Mouse (Mus musculus): ENCODE results near the gene Upp2. TPM values are rescaled to one million over a fixed set of nuclear protein-coding genes. Genes with fewer than 3 reads are reported as not detected.

The Upp2 gene
- polyA plus RNA-seq, 3 experiments from 2014 or later = 0.15 TPM; not detected in 2

DNA sequence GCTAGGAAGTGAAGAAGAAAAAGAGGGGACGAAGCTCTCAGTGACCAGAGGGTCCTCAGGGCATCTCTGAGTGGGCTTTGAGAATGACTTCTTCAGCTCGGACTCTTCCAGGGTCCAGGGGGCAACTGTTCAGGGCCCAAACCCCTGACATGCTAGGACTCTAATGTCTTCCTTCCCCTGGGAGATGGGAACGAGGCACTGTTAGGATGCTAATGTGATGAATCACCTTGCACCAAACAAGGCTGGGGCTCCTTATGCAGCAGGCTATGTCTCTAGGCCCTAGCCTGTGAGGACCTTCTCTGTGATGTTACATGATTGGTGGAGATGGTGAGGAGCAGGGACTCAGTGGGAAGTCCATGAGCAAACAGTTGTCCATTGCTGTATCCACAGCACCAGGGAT, 114.3 kb downstream of the Upp2 start:
- ATAC-seq = no peak

DNA sequence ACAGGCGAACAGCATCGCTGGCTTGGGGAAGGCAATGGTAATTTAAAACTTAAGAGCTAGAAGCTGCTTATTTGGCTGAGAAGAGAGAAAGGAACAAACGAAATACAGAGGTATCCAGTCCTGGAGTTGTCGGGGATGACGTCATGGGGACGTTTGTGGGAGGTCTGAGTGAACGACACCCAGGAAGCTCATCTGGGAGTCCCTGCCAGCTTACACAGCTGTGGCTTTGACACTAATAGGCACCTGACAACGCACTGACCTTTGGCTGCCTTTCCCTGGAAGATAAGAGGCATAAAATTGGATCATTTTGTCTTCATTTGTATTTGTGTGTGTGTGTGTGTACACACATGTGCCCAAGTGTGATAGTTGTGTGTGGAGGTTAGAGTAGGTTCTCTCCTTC, 130.4 kb downstream of the Upp2 start:
- no peak for ATAC-seq

DNA sequence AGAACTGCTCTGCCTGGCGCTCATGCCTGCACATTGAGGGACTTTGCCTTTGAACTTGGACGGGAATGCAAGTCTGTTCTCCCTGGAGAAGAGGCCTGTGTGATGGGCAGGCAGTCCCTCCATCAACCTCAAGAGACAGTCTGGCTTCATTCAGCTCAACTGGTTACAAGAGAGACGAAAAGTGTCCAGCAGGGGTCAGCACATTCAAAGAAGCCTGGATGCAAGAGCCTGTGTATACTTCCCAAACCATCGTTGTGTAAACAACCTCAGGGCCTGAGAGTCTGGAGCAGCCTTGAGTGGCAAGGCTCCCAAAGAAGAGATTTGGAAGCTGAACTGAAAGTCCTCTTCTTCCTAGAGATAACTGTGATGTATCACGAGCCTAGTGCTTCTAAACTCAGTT, 132.8 kb downstream of the Upp2 start:
- no peak for ATAC-seq

DNA sequence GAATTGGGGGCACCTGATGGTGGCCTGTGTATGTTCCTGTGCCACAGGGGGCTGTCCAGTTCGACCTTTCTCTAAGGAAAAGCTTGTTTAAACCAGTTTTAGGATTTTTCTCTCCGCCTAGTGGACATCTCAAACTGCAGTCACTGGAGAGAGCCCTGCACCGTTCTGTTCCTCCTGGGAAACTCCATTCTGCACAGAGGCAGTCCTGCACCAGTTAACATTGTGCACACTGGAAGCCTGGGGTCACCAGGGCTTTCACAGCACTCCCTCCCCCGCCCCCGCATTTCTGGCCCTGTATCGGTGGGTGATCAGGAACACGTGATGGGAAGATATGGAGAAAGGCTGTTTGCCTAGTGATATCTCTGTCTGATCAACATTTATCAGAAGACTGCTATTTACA, 133.3 kb downstream of the Upp2 start:
- no peak for ATAC-seq

DNA sequence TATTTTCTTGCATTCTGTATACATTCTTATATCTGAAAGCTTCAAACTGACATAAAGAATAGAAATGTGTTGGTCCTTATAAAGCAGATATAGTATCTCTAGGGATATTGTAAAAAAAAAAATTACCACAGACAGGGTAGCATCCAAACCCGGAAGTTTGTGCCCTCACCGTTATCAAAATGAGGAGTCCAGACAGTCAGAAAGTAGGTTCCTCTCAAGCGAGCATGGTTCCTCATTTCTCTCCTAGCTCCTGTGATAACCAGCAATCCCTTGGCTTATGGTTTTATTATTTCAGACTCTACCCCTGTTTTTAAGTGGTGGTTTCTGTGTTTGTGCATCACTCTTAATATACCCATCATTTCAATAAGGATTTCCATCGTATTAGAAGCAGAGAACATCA, 134.5 kb downstream of the Upp2 start:
- no peak for ATAC-seq

DNA sequence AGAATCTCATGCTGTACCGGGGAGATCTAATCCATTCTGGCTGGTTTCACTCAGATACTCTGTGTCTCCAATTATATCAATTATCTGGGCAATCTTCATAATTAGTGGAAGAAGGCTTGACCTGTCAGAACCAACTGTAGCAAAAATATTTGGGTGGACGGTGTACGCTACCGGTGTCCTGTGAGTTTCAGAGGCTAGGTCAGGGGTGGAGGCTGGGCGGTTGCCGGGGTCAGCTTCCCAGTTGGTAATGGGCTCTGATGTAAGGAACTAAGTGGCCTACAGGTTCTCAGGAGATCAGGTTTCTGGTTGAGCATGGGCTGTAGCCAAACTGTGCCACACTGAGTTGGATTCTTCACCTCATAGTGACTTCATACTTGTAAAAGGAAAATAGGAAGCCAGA, 136.1 kb downstream of the Upp2 start:
- ATAC-seq = no peak

DNA sequence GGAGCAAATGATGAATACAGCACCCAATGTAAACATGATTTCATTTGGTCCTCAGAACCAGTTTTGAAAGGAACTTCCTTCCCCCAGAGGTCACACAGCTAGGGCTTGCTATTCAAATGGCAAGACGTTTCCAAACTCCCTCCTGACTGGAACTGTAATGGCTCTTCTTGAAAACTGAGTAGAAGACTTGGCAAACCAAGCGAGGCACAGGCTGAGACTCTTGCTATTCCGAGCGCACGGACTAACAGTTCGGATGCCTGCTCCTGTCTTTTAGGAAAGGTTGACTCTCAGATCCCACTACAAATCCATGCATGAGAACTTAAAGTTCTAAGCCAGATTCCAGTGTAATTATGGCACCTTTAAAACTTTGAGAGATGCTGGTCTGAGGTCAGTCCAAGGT, 136.5 kb downstream of the Upp2 start:
- ATAC-seq = no peak

DNA sequence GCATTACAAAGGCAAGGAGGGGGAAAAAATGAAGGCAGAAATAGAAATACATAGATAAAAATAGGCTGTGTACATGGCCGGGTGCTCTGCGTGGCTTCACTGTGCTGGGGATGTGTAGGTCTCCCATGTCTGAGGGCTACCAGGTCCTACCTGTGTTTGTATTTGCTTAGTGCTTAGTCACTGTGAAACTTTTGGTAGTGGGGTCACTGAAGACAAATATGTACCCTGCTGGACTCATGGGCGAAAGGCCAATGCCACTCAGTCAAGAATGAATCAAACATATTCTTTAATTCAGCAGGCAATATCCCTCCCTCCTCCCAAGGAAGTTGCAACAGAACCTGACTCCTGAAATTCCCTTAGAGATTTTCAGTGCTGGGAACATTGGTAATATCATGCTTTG, 137.5 kb downstream of the Upp2 start:
- ATAC-seq = no peak

DNA sequence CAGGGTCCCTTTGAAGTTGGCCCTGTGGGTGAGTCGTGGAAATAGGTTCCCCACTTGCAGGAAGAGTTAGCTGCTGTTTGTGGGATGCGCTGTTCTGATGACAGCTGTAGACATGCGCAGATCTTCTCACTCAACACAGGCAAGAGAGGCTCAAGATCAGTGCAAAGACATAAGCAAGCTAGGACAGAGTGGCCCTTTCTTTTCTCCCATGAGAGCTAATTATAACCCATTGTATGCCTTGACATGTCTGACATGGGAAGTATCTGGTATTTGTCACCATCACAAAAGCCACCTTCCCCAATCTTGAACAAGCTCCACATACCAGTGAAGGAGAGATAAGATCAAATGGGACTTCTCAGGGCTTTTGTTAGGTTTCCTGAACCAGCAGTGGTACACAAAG, 140.6 kb downstream of the Upp2 start:
- no peak for ATAC-seq

DNA sequence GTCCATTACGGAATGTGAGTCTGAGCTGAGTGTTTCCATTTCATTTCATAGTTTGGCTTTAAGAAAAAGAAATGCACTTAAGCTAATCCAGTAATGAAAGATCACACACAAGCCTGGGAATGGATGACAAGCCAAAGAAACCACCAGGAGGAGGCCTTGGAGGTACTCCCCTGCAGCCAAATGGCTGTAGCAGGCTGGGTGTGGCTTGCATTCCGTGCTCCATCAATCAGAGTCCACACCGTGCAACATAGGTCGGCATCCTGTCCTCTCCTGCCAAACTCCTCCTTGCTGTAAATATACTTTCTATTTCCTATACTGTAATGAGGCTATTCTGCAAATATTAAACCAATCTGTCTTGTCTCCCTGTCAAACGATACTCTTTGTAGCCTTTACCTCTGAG, 143.1 kb downstream of the Upp2 start:
- ATAC-seq = no peak

DNA sequence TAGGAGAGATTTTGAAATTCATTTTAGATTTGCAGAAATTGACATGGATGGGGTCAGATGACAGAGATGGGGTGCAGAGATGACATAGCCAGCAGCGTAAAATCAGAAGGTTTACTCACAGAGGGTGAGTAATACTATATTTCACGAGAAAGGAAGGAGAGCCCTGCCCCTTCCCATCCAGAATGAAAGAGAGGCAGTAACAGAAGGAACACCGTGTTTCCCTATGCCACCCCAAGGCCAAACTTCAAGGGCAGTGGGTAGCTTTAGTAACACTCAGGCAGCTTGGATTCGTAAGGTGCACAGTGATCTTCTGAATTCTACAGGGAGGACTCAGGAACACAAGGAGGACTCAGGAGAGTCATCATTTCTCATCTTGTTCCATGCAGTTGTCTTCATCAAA, 144.0 kb downstream of the Upp2 start:
- no peak for ATAC-seq

DNA sequence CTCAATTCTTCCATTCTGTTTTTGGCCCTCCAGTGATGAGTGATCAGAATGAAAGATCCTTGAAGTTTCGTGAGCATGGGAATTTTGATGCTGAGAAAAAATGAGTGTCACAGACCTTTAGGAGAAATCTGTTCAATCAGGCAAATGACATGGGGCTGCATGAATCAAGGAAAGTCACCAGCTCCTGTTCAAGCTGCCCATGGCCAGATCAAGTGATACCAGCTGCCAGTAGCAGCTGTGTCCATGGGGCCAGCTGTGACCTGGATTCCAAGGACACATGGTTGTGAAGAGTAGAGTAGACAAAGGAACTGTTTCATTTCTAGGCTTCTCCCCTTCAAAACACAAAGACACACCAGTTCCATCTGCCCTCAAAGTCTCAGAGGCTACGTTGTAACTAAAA, 144.4 kb downstream of the Upp2 start:
- no peak for ATAC-seq

DNA sequence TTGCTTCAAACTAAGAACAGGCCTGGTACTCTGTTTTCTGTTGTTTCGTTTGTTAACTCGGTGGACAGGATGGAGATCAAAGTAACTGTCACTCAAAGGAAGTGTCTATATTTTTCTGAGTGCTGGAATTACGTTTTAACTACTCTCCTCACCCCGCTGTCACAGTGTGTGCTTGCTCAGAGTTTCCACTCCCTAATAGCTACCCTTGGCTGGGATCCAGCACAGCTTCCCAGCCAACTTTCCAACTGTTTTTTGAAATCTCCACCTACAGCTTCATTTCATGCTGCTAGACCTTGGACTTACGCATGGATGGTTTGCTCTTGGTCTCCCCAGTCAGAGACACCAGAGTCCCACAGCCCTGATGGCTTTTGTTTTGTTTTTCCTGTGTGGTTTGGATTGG, 144.8 kb downstream of the Upp2 start:
- no peak for ATAC-seq

DNA sequence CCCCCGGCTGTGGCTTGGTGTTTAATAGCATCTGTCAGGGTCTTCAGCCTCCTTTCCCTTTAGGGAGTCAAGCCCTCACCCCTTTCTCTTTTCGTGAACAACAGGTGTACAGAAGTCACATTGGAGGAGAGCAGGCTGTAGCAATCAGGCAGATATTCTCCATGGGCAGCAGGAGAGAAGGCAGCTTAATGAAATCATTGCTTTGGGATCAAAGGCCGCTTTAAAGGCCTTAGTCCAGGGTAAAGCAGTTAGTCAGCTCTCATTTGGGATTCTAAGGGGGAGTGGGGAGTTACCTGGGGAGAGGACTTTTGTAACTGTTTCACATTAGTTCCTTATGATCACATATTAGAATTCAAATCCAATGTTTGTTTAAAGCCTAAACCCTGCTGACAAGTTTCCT, 150.8 kb downstream of the Upp2 start:
- no peak for ATAC-seq

DNA sequence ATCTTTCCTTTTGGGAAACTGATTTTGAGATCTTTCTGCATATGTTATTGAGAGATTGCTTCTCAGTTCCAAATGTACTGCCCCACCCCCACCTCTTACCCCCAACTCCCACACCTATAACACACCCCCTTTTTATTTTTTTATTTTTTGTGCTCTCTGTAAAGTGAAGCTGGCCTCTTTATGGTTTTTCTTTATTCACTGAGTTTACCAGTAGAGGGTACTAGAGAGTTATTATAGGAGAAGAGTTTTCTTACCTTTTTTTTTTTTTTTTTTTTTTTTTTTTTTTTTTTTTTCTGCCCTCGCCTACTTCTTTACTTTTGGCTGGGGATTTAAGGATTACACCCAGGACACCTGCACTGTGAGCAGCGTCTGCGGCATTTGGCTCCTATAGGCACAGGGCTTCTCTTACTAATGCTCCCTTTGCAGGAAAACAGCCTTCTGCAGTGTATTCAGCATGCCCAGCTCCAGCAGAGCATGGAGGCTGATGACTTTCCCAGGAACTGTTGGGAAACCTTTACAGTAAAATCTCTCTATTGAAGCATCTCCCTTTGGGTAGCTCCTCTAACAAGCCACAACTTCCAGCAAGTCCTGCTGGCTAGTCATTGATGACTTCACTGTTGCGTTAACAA, 170.2 kb downstream of the Upp2 start:
- ATAC-seq = no peak

DNA sequence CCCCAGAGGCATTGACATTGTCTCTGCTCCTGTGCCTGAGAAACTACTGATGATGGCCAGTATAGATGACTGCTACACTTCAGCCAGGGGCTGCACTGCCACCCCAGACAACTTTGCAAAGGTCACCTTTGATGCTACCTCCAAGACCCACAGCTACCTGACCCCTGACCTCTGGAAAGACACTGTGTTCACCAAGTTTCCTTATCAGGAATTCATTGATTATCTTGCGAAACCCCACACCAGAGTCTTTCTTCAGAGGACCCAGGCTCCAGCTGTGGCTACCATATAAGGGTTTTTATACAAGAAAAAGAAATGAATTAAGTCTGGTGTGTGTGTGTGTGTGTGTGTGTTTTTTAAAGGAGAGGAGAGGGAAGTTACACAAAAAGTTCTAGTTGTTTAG, 174.1 kb downstream of the Upp2 start:
- no peak for ATAC-seq

DNA sequence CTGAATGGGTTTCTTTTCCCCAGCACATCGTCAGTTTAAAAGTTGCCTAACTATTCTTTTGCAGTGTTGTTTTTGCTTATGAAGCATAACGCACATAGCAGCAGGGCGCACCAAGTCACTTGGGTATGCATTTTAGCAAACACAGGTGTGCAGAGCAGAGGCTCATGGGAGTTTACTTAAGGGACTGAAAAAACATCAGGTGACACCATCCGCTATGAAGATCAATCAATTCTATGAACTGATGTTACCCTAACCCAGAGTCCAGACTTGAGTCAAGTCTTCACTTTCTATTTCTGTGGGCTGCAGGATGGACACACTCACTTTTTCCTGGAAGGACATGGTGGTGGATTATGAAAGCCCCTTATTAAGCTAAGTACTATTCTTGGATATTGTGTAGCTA, 174.9 kb downstream of the Upp2 start:
- no peak for ATAC-seq

DNA sequence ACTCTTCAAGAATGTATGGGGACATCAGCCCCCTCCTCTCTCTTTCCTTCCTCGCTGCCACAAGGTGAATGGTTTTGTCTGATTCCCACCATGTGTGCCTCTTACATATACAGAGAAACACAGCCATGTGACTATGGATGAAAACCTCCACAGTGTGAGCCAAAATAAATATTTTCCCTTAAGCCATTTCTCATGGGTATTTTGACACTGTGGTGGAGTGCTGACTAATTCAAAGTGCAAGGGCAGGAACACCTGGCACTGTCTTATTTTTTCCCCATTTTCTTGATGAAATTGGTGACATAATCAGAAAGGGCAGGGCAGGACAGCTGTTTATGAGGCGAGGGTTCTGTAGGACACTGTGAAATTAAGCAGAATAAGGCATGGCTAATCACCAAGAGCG, 176.3 kb downstream of the Upp2 start:
- ATAC-seq = no peak

DNA sequence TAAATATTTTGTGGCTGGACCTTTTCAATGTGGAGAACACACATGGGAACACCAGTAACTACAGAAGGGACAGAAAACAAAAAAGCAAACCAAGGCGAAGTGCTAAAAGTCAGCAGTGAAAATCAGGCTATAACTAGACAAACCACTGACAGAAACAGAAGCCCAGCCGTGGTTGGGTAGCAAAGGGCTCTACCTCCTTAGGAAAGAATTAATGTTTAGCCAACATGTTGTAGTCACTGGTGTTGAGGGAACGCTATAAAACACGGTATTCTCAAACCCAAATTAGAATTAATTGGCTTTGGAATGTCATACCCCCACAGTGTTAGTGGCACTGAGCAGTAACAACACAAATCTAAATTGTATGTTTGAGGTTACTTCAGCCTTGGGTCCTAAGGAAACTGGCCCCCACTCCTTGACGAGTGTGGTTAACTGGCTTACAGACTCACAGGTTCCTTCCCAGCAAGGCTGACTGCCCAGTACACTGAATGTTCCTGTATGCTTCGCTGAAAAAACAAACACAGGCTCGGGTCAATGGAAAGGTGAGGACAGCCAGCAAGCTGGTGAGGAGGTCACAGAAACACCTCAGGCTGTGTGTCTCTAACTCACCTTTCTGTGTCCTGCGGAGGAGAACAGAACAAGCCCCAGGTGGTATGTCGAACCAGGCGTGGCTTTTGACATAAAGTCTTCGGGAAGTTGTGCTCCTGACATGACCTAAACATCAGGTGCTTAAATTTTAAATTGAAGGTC, 180.6 kb downstream of the Upp2 start:
- no peak for ATAC-seq

DNA sequence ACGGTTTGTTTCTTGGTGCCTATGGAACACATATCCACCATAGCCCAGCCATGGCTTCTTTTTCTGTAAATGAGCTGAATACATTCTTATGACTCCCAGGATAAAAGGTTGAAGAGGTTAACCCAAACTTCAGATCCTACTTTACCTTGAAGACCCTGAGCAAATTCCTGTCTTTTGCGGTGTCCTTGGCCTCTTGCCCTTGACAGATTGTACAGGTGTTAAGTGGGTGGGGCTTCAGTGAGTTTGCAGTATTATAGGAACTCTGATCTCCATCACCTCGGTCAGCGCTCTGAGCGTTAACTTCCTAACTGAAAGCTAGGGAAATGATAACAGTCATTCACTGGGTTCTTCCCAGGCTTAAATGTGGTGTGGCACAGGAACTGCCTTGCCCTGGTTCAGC, 181.2 kb downstream of the Upp2 start:
- ATAC-seq = no peak

DNA sequence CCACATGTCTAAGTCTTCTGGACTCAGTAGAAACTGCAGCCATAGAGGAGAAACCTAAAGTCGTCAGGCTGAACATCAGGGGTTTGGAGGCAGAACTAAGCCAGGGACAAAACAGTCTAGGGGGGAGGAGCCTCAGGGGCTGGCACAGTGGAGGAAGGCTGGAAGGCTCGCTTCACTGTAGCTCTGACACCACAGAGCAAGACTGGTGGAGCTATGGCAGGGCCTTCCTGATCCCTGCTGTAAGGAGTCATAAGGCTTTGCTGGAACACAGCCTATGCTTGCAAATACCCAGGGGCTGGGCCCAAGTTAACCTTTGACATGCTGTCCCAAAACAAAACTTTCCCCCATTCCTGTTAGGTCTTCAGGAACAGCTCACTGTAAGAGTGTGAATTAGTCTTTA, 185.8 kb downstream of the Upp2 start:
- no peak for ATAC-seq

DNA sequence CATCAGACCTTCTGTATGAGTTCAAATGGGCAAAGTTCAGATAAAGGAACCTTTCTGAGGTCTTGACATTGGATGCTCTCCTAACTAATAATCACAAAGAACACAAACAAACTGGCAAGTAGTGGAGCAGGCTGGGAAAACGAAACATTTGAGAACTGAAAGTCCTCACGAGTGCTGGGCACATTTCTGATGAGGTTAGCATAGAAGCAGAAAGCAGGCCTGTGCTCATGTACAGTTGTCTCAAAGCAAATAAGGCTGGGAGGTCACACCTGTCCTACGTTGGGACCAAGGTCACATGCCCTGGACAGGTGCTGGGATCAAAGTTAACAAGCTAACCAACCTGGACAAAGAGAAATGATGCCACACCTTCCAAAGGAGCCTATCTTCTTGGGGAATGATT, 187.6 kb downstream of the Upp2 start:
- ATAC-seq = no peak

DNA sequence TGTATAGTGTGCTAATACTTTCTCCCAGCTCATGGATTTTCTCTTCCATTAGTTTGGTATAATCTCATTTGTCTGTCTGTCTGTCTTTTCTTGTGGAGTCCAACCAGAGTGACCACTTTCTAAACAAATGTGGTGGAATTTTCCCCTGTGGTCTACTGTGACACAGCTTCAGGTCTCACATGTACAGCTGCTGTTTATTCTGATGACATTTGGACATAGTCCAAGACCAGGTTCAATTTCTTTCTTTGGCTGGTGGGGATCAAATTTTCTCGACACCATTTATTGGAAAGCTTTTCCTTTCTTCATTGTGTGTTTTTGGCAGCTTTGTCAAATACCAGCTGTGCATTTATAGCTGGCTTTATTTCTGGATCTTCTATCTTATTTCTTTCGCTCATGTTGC, 191.0 kb downstream of the Upp2 start:
- no peak for ATAC-seq

DNA sequence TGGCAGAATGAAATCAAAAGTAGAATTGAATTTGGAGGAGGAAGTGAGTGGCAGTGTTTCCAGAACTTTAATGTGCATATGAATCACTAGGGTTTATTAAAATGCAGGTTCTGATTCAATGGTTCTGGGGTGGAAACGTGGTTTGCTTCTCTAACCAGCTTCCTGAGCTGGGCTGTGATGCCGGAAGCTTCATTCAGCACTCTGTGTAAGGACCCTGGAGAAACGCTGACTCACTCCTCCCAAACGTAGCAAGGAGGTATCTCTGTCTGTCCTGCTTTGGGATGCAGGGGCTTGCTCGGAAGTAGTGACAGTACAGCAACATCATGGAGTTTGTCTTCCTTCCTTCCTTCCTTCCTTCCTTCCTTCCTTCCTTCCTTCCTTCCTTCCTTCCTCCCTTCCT, 192.6 kb downstream of the Upp2 start:
- ATAC-seq = no peak

DNA sequence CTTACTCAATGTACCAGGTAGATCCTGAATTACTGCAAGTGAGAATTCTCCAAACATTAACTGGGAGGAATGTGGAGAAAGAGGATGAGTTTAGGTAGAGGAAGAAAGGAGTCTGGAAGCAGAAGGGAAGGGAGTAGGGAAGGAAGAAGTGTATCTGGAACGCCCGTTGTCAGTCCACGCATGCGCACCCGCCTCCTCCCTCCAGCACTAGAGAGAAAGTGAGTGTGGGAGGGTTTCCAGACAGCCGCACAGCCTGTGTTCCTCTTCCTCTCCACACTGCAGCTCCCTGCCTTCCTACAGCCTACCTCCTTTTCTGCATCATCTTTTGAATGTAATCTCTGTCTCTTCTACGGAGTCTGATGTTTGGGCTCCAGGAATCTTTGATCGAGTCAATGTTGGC, 198.0 kb downstream of the Upp2 start:
- ATAC-seq = no peak
